Mouse (Mus musculus) myocyte (in vitro differentiated cells): ENCODE results near the gene Hic1.

Source experiments
- MYOD1 ChIP-seq, 3 experiments: IDR thresholded peaks; one replicate each; pipeline ENCODE4 v1.6.1; 2011; ENCODE audit warnings: control low read depth in 2 of 3, low read depth in 2 of 3, mild to moderate bottlenecking in 2 of 3, moderate library complexity in 1 of 3; ENCODE audit not compliant: insufficient read length in 2 of 3, control insufficient read depth in 1 of 3
- POLR2A ChIP-seq: IDR thresholded peaks from one replicate; pipeline ENCODE4 v1.6.1; 2011; ENCODE audit warnings: low read depth, mild to moderate bottlenecking, control low read depth, moderate library complexity; ENCODE audit not compliant: insufficient read length
- USF1 ChIP-seq: IDR thresholded peaks from one replicate; pipeline ENCODE4 v1.6.1; 2011; ENCODE audit warnings: low read depth, mild to moderate bottlenecking, control low read depth, moderate library complexity

DNA sequence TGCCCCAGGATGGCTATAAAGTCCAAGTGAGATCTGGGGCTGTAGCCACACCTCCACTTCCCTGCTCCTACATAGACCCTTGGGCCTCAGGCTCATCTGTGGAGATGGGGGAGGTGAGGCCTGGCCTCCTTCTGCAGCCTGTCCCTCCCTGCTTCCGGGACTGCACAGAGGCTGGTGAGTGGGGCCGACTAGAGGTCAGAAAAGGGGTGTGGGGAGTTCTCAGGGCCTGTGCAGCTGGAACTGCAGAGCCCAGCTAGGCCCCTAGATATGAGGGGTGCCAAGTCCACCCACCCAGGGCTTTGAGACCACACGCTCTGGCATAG lies 21.5 kb downstream of the Hic1 start:
- TF ChIP-seq MYOD1 (IDR thresholded peaks at IDR 0.05; ENCODE audit: control insufficient read depth in 1 of 3, insufficient read length in 2 of 3, low read depth in 2 of 3) (no peak), POLR2A (no peak), USF1 (no peak)
